Mouse (Mus musculus) heart, adult 9 months (tissue): ENCODE measurements around the gene Hacd1.

Experiments
- DNase-seq, 2 experiments: peaks; one replicate each; pipeline ENCODE4 v3.0.0; 2022; ENCODE audit warnings: low spot score in 2 of 2

The Hacd1 gene

GRCm38 (mm10) chr2:14005121-14005520, 50.8 kb downstream of the Hacd1 start:
- DNase-seq, result no peak

GRCm38 (mm10) chr2:13960136-13960535, 95.8 kb downstream of the Hacd1 start:
- no peak for DNase-seq

- DNase-seq, result no peak
These were observed 99.5 kb downstream of the Hacd1 start for GRCm38 (mm10) chr2:13956463-13956862.

- no peak for DNase-seq
These were observed 117.8 kb downstream of the Hacd1 start for GRCm38 (mm10) chr2:13938118-13938517.

- no peak for DNase-seq
These were observed 120.6 kb downstream of the Hacd1 start for GRCm38 (mm10) chr2:13935343-13935742.

- no peak for DNase-seq
These were observed 123.7 kb downstream of the Hacd1 start for GRCm38 (mm10) chr2:13932253-13932652.

- no peak for DNase-seq
These were observed 125.2 kb downstream of the Hacd1 start for GRCm38 (mm10) chr2:13930724-13931123.

GRCm38 (mm10) chr2:13888568-13888967, 167.4 kb downstream of the Hacd1 start:
- no peak for DNase-seq

- DNase-seq, result no peak
These were observed 198.5 kb downstream of the Hacd1 start for GRCm38 (mm10) chr2:13857461-13857860.

- DNase-seq, result no peak
These were observed 200.4 kb downstream of the Hacd1 start for GRCm38 (mm10) chr2:13855510-13855909.

- DNase-seq, result no peak
These were observed 219.6 kb downstream of the Hacd1 start for GRCm38 (mm10) chr2:13836310-13836709.

GRCm38 (mm10) chr2:13834989-13835388, 220.9 kb downstream of the Hacd1 start:
- no peak for DNase-seq

- DNase-seq, result no peak
These were observed 239.3 kb downstream of the Hacd1 start for GRCm38 (mm10) chr2:13816645-13817044.

- no peak for DNase-seq
These were observed 247.3 kb downstream of the Hacd1 start for GRCm38 (mm10) chr2:13808593-13808992.

- DNase-seq, result no peak
These were observed 247.9 kb downstream of the Hacd1 start for GRCm38 (mm10) chr2:13808008-13808407.

- no peak for DNase-seq
These were observed 249.8 kb downstream of the Hacd1 start for GRCm38 (mm10) chr2:13806120-13806519.

GRCm38 (mm10) chr2:13800639-13801038, 255.3 kb downstream of the Hacd1 start:
- no peak for DNase-seq
